Mouse (Mus musculus) liver, postnatal 0 days (tissue): ENCODE measurements around the gene Tescl. TPM values are rescaled to one million over a fixed set of nuclear protein-coding genes. Genes with fewer than 3 reads are reported as not detected.

Experiments used
- ATAC-seq: fragments of 200-750 bp; cut with Nextera tagmentation; 2 replicates; pipeline ENCODE4 v1.8.0; 2017; ENCODE audit warnings: mild to moderate bottlenecking, moderate library complexity
- DNase-seq: peaks from one replicate; pipeline ENCODE4 v3.0.0-alpha.2; 2016
- H3K27ac ChIP-seq: fragments of 300-500 bp; sonication (generic); 2 replicates; pipeline ENCODE4 v1.5.1; 2014; ENCODE audit warnings: antibody characterized with exemption, moderate library complexity, mild to moderate bottlenecking, low read depth
- H3K27me3 ChIP-seq: fragments of 300-500 bp; sonication (generic); 2 replicates; pipeline ENCODE4 v1.6.1; 2014; ENCODE audit warnings: low read length, control low read depth, mixed read lengths; ENCODE audit not compliant: insufficient read depth
- H3K36me3 ChIP-seq: fragments of 300-500 bp; sonication (generic); replicated peaks from 2 replicates; pipeline ENCODE4 v1.6.1; 2014; ENCODE audit warnings: mild to moderate bottlenecking, control low read depth, low read length, moderate library complexity, mixed read lengths; ENCODE audit not compliant: insufficient read depth
- H3K4me1 ChIP-seq: fragments of 300-500 bp; sonication (generic); 2 replicates; pipeline ENCODE4 v1.6.1; 2014; ENCODE audit warnings: antibody characterized with exemption, mild to moderate bottlenecking, control low read depth; ENCODE audit not compliant: insufficient read depth
- H3K4me2 ChIP-seq: fragments of 300-500 bp; sonication (generic); 2 replicates; pipeline ENCODE4 v1.6.1; 2014; ENCODE audit warnings: low read depth, mild to moderate bottlenecking, low read length, moderate library complexity, mixed read lengths
- H3K4me3 ChIP-seq: fragments of 300-500 bp; sonication (generic); 2 replicates; pipeline ENCODE4 v1.5.1; 2014; ENCODE audit warnings: low read depth, low read length
- H3K9ac ChIP-seq: fragments of 300-500 bp; sonication (generic); replicated peaks from 2 replicates; pipeline ENCODE4 v1.6.1; 2014; ENCODE audit warnings: mild to moderate bottlenecking, moderate library complexity
- H3K9me3 ChIP-seq: fragments of 300-500 bp; sonication (generic); 2 replicates; pipeline ENCODE4 v1.6.1; 2016; ENCODE audit warnings: mild to moderate bottlenecking, control low read depth, low read length, mixed read lengths
- CTCF ChIP-seq: sonication (generic); IDR thresholded peaks from 2 replicates; pipeline ENCODE4 v1.5.1; 2016; ENCODE audit warnings: antibody characterized with exemption, low read depth
- EP300 ChIP-seq: IDR thresholded peaks from 2 replicates; pipeline ENCODE4 v1.6.1; 2016; ENCODE audit warnings: antibody characterized with exemption, low read depth, mild to moderate bottlenecking
- WGBS: fragments of 180-500 bp; shearing (Covaris S2); extraction: QIAGEN DNeasy Blood & Tissue Kit; methylation state at CpG from one replicate; pipeline ENCODE4 v1.1.7; 2014; ENCODE audit not compliant: insufficient replicate concordance; 5-methylcytosine and 5-hydroxymethylcytosine counted together
- polyA plus RNA-seq: library from polyadenylated mRNA; unstranded; fragments of >200 nt; fragmentation: Nextera tagmentation; extraction: Ambion mirVana; gene quantifications from 2 replicates; pipeline ENCODE4 v1.2.1, GENCODE M21; 2015

The Tescl gene
- not detected in 2 replicates for polyA plus RNA-seq

DNA sequence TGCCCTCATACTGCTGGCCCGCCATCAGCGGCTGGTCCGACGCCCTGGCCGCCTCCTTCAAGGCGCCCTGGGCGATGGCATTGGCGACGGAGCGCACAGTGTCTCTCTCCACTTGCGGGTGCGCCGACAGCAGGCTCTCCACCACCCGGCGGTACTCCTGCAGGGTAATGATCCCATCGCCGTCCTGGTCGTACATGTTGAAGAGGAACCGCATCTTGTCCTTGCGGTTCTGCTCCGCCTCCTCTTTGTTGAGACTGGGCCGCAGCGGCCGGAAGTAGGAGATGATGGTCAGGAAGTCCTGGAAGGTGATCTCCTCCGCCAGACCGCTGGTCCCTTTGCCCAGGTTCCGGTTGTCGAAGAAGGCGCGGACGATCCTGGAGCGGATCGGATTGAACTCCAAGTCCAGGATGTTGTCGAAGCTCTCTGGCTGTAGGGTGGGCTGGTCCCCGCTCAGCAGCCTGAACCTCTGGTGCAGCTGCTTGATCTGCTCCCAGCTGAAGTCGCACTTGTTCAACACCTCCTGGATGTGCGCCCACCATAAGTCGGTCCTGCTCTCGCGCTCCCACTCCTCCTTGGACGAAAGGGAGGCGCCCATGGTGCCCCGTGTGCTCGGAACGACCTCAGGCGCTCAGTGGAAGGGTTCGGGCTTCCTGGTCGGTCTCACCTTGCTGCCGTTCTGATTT is at the start of gene Tescl:
Gene Tescl (minus strand): TSS at position 633 of the 683 bp plus-strand sequence.
- no peak for DNase-seq
- Histone ChIP-seq H3K4me1 (no peaks in the 10 kb centered on the region), H3K4me2 (peak within 1 kb of the TSS; percentile 1; the same call in 1 of the 2 replicates), H3K27ac (no peak within 1 kb of the TSS), H3K4me3 (no peak within 1 kb of the TSS), H3K9ac (no peak within 1 kb of the TSS), H3K36me3 (no peaks in the 10 kb centered on the region), H3K9me3 (no peaks in the 10 kb centered on the region), H3K27me3 (peaks cover 18% of the 10 kb centered on the region)
- 33% methylated on average over 49 of the region's 49 CpGs for WGBS
- no peak for ATAC-seq
- no peak for TF ChIP-seq CTCF
- no peak for TF ChIP-seq EP300

DNA sequence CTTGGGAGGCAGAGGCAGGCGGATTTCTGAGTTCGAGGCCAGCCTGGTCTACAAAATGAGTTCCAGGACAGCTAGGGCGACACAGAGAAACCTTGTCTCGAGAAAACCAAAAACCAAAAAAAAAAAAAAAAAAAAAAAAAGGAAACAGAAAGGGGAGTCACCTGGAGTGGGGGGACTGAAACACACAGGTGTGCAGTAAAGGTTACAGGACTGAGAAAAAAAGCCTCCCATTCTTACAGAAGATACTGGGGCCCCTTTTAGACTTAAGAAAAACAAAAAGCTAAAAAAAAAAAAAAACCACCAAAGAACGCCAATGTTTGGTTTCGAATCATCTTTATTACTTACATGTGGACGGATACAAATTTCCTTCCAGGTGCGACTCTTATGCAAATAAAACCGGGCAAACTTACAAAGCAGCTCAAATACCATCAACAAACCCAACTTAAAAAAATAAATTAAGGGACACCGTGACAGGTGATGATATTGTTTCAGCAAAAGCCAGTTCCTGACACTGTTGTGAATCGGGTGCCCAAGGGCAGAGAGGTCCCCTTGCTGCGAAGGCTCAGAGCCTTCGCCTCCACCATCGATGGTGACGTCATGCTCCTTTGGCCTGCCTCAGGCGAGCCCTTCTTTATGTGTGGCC is 49.1 kb upstream of the Tescl start:
- TF ChIP-seq CTCF (no peak), EP300 (no peak)
- Histone ChIP-seq H3K27ac (no peak overlapping the region), H3K4me1 (peaks cover 20% of the 10 kb centered on the region), H3K4me3 (no peak overlapping the region), H3K9me3 (no peaks in the 10 kb centered on the region), H3K9ac (no peak overlapping the region), H3K36me3 (peaks cover 73% of the 10 kb centered on the region), H3K27me3 (no peaks in the 10 kb centered on the region), H3K4me2 (no peak overlapping the region)
- ATAC-seq (no peak), DNase-seq (no peak)
- WGBS: 82% methylated on average over 16 of the region's 16 CpGs

DNA sequence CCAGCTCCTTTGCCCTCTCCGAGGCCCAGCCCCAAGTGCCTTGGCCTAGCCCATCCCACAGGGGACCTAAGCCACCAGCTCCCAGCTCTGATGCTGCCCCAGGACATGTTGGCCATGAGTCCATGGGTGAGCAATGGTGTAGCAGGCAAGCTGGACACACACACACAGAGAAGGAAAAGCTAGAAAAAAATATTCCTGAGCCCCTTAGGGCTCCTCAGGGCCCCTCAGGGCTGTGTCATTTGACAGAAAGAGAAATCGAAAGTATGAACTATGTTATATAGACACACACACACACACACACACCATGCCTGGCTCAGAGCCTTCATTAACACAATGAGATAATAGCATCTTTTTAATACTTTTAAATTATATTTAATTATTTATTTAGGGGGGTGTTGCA is 46.6 kb upstream of the Tescl start:
- H3K4me1 ChIP-seq: peaks cover 37% of the 10 kb centered on the region
- peak overlapping the region; percentile 22; the same call in 1 of the 2 replicates for H3K4me2 ChIP-seq
- no peaks in the 10 kb centered on the region for H3K9me3 ChIP-seq
- H3K36me3 ChIP-seq: peaks cover 76% of the 10 kb centered on the region
- no peak overlapping the region for H3K4me3 ChIP-seq
- no peaks in the 10 kb centered on the region for H3K27me3 ChIP-seq
- ATAC-seq (no peak), DNase-seq (no peak)
- TF ChIP-seq EP300: no peak
- no peak for TF ChIP-seq CTCF
- peak overlapping the region; percentile 60 for H3K27ac ChIP-seq
- WGBS: 56% methylated on average over 2 of the region's 2 CpGs
- no peak overlapping the region for H3K9ac ChIP-seq

DNA sequence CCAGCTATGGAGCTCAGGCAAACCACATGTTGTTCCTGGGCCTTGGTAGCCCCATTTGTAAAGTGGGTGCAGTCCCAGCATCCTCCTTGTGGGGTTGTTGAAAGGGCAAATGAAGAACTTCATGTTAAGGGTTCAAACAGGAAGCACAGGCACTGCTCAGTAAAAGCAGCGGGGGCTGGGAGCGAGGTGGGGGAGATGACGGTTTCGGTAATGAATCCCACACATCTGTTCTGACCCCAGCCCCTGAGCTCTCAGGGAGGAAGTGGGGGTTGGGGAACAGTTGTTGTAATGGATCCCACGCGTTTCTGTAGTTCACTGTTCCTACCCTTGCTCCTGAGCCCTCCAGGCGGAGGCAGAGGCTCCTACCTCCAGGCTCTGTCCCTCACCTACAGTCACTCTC is 46.2 kb upstream of the Tescl start:
- 47% methylated on average over 7 of the region's 7 CpGs for WGBS

DNA sequence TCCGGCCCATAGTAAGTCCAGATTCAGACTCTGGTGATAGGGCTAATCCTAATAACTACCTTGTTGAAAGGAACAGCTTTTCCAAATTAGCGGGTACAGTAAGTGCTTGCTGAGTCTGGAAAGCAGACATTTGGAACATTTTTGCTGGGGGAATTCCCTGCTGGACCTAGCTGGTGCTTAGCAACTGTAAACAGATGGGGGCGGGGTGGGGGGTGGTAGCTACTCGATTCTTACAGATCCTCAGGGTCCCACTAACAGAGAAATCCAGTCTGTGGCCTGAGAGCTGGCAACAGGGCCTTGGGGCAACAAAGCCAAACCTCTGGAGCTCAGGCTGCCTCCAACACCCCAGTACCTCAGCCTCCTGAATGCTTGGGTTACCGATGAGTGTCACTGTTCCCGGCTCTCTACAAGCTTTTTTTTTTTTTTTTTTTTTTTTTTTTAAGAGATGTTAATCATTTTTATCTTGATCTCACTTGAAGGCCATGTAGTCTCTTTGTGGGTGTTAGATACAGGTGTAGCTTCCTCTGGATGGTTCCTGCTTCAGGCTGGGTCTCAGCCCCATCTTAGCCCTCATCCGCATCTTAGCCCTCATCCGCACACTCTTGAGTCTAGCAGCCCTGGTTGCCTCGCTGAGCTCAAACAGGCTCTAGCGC is 44.4 kb upstream of the Tescl start:
- TF ChIP-seq EP300 (no peak), CTCF (no peak)
- WGBS: 69% methylated on average over 9 of the region's 10 CpGs
- Histone ChIP-seq H3K27me3 (no peaks in the 10 kb centered on the region), H3K4me2 (peak overlapping the region; percentile 70), H3K9ac (peak overlapping the region; percentile 77), H3K9me3 (no peaks in the 10 kb centered on the region), H3K4me3 (peak overlapping the region; percentile 37), H3K27ac (peak overlapping the region; percentile 98), H3K36me3 (peaks cover 59% of the 10 kb centered on the region), H3K4me1 (peaks cover 52% of the 10 kb centered on the region)
- no peak for DNase-seq
- no peak for ATAC-seq

More for the DNA sequence above, 46.2 kb upstream of the Tescl start:
- Histone ChIP-seq H3K27me3 (no peaks in the 10 kb centered on the region), H3K9me3 (no peaks in the 10 kb centered on the region), H3K9ac (0 out of 2 replicates have a peak overlapping the region, but pooled peaks have one; percentile 34), H3K36me3 (peaks cover 72% of the 10 kb centered on the region), H3K4me1 (peaks cover 38% of the 10 kb centered on the region), H3K4me2 (peak overlapping the region; percentile 22; the same call in 1 of the 2 replicates), H3K4me3 (no peak overlapping the region), H3K27ac (peak overlapping the region; percentile 60)
- ATAC-seq (no peak), DNase-seq (no peak)
- no peak for TF ChIP-seq CTCF
- TF ChIP-seq EP300: no peak
